Mouse (Mus musculus) urinary bladder, adult 2 months (tissue): ENCODE results near the gene Mef2d. TPM values are rescaled to one million over a fixed set of nuclear protein-coding genes. Genes with fewer than 3 reads are reported as not detected.

Experiments used
- DNase-seq: peaks from one replicate; pipeline ENCODE4 v3.0.0; 2022; ENCODE audit warnings: low spot score
- polyA plus RNA-seq: library from polyadenylated mRNA; depleted of rRNA; stranded (reverse); fragments of >200 nt; gene quantifications from 2 replicates; pipeline ENCODE4 v1.2.3, GENCODE M21; 2012

Mef2d gene
- polyA plus RNA-seq, 1 experiment = 34.6 TPM

DNA sequence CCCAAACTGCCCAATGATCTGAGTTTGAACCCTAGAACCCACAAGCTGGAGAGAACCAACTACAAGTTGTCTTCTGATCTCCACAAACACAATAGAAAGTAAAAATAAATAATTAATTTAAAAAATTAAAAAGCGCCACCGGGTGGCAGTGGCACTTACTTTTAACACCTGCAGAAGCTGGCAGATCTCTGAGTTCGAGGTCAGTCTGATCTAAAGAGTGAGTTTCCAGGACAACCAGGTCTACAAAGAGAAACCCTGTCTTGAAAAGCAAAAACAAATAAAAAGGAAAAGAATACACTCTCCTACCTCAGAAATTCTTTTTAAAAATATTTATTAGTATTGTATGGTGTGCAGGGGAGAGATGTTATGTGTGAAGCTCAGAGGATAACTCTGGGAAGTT, 4.4 kb upstream of the Mef2d start:
- DNase-seq = no peak

DNA sequence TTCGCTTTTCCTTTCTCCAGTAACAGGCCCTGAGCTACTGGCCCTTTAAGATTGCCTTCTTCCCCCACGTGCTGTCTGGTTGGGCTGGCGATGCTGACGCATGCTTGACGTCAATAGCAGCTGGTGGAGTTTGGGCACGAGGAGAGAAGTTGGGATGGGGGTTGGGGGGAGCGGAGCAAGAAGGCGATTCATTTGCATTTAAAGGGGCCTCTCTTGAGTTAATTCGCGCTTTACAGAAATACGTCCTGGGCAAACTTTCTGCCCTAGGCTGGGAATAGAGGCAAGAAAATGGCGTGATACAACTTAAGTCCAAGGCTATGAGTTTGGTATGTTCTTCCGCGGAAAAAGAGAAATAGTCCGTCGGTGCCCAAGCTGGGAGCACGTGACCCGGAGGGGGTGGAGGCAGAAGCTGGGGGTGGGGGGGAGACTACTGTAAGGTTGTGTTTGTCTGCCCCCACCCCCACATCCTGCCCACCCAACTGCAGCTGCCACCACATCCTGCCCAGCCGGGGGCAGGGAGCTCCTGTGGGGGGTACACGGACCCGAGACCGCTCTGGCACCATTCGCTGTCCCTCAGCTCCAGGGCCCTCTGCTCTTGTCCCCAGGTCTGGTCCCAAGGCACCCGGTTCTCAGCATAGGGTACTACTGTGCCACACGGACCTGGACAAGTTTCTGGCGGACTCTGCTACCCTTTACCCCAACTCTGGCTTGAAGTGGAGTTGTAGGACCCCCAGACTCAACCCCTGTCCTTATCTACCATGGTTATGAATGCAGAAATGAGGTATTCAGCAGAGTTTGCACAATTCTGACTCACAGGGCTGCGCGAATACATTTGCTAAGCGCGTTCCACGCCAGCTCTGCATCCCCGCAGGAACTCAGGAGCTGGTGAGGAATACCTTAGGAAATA, 3.6 kb upstream of the Mef2d start:
- peak; percentile 73 for DNase-seq

DNA sequence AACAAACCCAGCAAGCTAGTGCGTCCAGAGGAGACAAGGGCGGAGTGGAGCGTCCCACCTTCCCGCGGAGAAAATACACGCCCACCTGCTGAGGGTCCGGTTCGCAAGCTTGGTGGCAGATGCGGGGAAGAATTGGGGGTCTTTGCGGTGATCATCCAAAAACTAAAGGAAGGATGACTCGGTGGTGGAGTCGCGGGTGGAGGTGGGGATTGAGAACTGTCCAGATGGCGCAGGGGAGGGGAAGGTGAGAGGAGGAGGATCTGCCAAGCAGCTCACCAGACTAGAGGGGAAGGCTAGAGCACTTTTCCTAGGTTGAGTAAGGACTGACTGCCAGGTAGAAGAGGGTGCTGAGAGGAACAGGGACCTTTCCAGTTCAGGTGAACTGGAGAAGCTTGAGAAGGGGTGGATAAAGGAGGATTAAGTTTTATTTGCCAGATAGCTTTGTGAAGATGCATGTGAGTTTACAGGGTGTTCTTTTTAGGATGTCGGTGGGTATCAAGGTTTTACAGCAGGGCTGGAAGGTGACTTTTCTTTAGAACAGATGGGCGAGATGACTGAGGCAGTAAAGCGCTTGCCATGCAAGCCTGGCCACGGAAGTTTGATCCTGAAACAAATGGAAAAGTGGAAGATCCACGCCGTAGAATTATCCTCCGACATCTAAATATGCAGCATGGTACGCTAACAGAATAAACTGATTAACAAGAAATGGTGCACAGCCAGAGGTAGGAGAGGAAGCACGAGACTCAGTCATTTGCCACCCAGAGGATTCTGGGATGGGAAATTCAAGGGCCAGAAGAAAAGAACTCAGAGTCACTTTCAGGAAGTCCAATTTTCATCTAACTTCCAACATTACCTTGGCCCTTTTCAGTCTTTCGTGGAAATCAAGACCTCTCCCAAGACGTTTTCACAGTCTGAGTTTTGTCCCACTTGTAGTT, 2.7 kb upstream of the Mef2d start:
- no peak for DNase-seq

DNA sequence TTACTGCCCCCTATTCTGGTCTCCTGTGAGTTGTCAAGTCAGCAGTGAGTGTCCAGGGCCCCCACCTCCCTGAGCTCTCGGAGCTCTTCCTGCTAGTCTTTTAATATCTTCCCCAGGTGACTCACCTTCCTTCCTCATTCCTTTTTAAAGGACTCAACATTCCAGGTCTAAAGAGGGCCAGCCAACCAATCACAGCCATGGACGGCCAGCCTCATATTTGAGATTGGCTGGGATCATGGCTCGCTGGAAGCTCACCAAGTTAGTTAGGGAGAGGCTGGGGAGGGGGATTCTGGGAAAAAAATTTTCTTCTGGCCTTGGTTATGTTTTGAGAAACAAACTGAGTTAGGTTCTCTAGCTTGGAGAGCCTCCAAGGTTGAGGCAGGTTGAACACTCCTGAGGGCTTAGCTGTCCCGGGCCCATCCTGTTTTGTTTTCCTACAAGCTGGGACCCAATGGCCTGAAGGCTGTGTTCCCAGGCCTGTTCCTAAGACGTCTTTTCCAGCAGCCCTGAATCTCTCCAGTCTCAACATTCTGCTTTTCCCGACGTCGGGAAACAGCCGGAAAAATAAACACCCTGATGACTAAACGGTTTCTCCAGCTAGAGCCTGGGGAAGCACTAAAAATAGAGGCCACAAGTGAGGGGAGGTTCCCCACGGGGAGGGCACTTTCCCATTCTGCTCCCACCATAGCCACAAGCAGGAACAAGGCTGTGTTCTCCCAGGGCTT, 1.8 kb upstream of the Mef2d start:
- DNase-seq = no peak

DNA sequence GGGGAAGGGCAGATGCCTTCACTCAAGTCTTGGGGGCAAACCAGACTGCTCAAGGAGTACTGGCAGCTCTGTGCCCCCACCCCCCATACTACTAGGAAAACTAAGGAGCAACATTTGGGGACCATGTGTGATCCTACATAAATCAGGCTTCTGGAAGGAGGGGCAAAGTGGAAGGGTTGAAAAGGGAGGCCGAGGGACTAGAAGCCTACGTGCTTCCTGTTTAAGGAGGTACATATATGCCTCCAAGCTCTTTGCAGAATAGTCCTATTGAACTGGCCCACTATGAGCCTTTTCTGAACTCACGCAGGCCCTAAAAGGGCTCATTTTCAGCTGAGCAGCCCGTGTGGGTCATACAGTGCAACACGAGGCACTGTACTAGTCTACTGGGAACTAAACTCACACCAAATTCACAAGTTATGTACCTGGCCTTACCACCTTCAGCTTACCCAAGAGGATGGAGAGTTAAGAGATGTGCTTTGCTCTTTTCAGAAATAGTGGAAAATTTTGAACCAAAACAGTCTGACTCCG, 1.2 kb upstream of the Mef2d start:
- no peak for DNase-seq

DNA sequence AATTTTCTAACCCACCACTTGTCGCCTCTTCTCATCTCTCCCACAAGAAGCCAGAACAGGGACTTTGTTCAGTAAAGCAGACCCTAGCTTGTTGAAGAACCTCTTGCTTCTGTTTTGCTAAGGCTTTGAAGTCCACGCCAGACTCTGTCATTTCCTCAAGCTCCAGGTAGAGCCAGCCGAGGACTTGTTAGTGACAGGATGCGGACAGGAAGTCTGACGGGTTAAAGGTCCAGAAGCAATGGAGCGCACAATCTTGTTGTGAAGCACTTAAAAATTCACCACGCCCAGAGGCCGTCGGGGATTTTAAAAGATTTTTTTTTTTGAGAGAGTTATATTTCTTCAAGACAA, 759 bp upstream of the Mef2d start:
- DNase-seq = no peak

DNA sequence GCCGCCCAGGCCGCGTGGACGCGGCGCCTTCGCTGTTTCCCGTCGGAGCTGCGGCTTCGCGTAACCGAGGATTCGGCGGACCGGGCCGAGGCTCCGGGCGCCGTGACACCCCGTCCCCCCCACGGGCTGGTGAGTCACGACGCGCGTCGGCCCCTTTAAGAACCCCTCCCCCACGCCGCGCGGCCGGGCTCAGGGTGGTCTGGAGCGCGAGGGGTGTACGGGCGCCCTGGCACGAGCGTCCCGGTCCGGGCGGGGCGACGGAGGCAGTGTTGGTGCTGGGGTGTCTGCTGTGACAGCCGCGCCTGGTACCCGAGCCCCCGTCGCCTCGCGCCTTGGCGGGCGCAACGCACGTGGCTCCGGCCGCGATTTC, 359 bp downstream of the Mef2d start:
- DNase-seq = no peak

DNA sequence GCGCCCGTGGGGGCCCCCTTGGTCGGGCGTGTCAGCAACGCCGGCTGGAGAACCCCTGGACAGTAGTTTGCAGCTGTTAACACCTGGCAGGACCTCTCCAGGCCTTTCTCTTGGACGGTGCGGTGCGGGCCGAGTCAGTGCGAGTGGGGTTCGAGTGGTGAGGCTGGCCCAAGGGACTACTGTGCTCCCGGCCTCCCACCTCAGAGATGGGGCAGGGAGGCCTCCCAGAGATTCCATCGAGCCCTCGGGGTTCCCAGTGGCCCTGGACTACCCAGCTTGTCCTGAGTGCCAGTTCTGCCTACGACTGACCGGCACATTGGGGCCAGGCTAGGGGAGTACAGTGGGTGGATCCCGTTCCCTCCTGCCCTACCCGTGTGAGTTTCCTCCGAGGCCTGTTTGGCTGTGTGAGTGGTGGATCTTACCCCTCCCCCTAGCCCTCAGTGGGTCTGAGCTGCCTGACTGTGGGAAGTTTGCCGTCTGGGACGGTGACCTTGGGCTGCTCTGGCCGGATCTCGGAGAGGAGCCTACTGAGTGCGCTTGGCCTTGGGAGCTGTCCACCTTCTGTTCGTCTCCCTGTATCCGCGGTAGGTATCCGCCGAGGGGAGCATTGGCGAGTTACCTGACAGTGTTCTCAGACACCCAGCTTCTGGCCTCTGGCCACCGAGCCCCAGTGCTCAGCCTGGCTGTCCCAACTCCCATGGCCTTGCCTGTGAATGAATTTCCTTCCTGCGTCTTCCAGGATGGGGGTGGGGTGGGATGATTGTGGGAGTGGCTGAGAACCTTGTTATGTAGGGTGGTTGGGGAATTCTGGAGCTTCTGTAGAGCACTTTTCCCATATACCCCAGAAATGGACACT, 972 bp downstream of the Mef2d start:
- DNase-seq = no peak

DNA sequence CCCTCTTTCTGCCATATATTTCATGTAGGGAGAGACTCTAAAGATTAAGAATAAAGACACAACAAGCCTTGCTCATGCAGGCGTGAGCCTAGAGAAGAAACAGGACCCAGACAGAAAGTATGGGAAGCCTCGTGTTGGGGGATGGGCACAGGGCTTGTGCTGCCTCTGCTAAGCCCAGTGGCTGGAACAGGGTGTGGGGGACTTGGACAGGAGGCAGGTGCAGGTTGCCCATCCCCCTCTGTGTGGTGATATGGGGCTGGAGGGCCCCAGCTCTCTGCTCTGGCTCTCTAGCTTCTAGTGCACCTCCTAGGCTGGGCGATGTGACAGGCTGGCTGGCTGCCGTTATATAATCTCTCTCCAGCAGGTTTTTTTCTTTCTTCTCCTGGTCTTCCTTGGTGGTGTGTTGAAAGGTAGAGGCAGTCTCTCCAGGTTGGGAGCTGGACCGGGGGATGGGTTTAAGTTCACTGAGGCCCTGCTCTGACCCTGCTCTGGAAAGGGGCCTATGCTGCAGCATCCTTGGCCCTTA, 1.9 kb downstream of the Mef2d start:
- DNase-seq = no peak

DNA sequence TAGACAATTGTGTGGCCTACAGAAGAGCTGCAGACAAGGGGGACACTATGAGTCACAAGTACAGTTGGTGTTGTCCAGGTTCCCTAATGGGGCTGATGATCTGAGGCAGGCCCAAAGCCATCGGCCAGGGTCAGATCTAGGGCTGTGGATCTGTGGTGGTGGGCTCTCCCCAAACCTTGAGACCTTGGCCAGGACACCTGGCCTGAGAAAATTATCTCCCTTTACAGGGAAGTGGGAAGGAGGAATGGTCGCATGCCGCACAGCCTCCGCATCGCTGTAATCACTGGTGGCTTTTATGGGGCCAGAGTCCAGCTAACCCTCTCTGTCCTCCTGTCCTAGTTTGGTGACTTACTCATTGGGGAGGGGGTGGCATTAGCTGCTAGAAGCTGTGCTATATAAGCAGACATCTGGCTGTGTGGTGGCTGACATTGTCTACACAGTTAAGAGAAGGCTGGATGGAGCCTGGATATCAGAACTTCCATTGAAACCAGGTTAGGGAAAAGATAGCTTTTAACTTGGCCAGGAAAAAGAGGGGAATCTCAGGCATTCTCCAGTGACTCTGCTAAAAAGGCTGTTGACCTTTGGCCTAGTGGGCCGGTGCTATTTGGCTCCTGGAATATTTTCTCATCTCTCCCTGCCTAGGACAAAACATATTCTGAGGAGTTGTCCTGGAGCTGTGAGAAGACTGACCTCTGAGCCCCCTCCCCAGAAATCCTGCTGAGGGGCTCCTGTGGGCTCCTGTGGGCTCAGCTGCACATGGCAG, 2.7 kb downstream of the Mef2d start:
- DNase-seq = no peak

DNA sequence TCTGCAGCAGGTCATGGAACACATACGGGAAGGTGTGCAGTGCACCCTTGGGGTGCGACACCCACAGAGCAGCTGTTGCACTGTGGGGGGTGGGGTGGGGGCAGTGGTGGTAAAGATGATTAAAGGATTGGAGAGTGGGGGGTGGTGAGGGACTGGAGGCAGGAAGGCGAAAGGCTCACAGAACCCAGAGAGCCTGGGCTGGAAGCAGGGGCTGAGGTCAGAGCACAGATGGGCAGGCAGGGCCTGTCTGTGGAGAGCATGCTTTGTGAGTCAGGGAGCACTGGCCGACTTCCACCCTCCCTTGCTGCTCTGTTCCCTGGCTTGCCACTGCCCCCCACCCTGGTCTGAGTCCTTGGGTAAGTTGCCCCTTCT, 3.2 kb downstream of the Mef2d start:
- no peak for DNase-seq

DNA sequence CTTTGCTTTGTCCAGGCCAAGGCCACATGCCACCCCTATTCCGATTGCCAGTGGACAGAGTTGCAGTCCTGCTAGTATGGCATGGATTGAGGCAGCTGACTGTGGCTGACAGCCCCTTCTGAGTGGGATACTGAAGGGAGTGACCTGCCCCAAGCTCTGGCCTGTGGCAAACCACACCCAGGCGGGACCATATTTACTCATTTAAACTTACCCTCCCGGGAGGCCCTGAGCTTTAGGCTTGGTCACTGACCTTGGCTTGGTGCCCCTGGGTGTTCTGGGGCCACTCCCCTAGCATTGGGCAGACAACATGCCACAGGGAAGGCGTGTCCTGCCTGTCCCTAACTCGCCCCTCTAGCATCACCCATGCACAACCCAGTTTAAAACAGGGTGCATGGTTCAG, 3.8 kb downstream of the Mef2d start:
- no peak for DNase-seq

DNA sequence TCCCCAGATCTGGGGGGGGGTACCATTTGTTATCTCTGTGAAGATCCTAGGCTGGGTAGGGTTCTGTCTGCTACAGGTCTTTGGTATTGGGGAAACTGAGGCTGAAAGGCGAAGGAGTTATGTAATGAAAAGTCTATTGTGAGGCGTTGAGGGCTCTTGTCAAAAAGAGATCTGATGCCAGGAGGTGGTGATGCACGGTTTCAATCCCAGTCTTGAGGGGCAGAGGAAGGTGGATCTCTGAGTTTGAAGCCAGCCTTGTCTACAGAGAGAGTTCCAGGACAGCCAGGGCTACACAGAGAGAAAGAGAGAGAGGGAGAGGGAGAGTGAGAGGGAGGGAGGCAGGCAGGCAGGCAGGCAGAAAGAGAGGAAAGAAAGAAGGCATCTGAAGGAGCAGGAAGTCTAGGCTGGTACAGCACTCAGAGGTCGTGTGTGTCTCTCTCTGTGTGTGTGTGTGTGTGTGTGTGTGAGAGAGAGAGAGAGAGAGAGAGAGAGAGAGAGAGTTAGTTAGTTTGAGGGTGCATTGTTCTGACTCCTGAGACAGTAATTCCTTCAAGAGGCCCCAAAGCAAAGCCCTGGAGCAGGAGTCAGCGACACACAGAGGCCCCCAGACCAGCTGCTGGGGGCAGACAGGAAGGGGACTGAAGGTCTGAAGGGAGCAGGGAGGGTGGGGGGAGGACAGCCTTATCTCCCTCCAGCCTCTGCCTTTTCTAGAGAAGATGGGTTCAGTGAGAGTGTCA, 4.4 kb downstream of the Mef2d start:
- no peak for DNase-seq

DNA sequence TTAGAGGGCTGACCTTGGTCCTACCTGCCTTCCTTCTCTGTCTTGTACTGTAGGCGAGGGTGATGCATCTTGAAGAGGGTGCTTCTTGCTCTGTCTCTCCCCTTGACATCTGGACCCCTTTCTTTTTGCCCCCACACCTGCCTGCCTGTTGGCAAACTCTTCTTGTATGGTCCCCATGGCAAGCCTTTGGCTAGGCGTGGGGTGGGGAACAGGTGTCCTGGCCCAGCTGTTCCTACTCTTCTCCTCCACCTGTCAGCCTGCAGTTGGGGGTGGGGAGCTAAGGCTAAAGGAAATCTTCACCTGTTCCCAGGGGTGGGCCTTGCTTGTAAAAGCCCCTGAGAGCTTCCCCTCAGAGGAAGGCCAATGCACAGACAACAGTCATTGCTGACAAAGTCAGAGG, 5.3 kb downstream of the Mef2d start:
- no peak for DNase-seq

DNA sequence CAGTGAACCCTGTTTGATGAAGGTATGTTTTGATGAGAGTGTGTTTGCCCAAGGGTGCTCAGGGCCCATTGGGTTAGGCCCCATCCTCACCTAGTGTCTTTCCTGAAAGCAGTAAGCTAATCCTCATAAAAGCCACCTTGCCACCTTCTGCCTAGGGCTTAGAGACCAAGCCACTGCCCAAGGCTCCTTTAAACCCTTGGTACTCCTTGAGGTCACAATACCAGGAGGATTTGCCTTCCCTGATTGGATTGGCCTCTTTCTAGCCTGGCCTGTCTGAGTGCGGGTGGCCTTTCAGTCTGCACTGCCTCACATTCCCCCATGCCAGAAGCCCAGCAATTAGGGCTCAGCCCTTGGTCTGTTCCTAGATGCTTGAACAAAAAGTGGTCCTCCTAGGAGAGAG, 5.7 kb downstream of the Mef2d start:
- no peak for DNase-seq

DNA sequence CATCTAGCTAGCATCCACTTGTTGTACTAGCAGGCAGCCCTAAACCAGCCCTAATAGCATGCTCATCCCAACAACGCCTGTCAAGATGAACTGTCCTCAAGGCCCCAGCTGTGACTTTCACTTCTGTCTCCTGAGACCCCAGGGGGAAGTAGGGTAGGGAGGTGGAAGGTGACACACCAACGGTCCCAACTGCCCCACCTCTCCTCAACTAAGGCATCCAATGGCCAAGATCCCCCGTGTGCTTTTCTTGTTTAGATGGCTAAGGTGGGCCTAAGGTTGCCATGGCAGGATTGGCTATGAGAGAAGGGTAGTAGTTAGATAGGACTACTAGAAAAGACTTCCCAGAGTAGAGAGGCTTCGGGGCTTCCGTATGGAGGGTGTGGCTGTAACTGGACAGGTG, 6.2 kb downstream of the Mef2d start:
- DNase-seq = no peak

DNA sequence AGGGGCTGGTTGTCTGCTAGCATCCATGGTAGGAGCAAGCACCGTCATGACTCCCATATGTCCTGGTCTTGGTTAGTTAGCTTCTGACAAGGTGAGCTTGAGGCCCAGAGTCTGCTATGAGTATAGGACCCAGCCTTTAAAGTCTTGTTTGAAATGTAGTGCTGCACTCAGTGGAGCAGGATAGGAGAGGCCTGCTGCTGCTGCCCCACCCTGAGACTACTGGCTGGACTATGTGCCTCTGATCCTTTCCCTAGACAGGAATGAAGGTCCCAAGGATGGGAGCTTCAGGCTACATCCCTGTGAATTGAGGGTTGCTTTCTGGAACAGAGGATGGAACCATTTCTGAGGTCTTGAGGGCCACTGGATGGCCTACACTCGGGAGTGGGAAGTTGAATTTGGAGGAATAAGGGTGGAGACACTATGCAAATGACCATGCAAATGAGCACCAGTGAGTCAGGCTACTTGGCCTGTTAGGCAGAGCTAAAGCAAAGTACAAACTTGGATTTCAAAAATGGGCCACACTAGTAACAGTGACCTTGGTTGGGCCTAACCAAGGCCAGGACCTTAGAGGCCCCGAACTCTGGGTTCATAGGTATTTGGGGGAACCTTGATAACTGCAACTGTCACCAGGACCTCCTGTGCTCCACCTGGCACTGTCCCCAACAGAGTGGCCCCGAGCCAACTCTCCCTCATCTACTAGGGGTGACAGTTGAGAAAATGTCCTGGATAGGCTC, 6.8 kb downstream of the Mef2d start:
- DNase-seq = no peak

DNA sequence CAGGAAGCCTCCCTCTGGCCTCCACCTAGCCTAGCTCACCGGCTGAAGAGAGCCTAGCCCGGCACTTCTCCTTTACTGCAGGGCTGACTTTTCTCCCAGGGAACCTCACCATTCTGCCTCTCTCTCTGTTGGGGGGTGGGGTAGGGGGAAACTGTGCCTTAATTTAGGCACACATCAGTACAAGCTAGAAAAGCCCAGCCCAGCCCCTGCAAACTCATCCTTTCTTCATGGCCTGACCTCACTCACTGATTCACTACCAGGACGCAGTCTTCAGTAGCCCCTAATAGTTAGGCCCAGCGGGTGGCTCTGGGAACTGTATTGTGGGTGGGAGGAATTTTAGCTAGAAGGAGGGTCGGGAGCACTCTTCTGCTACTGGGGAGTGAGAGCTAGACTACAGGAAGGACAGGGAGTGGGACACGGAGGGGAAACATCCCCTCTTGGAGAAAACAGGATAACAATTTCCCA, 7.4 kb downstream of the Mef2d start:
- DNase-seq = no peak
